Mouse (Mus musculus) embryonic fibroblast, embryonic 13.5 days (primary cell): ENCODE data around the gene Ubald2.

Experiments used
- CTCF ChIP-seq: IDR thresholded peaks from 2 replicates; pipeline ENCODE4 v1.5.1; 2011; ENCODE audit warnings: mild to moderate bottlenecking, control low read depth, low read length, moderate library complexity, borderline replicate concordance; ENCODE audit not compliant: insufficient read depth
- POLR2A ChIP-seq: IDR thresholded peaks from 2 replicates; pipeline ENCODE4 v1.6.1; 2011; ENCODE audit warnings: low read depth, mild to moderate bottlenecking, control low read depth, low read length, moderate library complexity

DNA sequence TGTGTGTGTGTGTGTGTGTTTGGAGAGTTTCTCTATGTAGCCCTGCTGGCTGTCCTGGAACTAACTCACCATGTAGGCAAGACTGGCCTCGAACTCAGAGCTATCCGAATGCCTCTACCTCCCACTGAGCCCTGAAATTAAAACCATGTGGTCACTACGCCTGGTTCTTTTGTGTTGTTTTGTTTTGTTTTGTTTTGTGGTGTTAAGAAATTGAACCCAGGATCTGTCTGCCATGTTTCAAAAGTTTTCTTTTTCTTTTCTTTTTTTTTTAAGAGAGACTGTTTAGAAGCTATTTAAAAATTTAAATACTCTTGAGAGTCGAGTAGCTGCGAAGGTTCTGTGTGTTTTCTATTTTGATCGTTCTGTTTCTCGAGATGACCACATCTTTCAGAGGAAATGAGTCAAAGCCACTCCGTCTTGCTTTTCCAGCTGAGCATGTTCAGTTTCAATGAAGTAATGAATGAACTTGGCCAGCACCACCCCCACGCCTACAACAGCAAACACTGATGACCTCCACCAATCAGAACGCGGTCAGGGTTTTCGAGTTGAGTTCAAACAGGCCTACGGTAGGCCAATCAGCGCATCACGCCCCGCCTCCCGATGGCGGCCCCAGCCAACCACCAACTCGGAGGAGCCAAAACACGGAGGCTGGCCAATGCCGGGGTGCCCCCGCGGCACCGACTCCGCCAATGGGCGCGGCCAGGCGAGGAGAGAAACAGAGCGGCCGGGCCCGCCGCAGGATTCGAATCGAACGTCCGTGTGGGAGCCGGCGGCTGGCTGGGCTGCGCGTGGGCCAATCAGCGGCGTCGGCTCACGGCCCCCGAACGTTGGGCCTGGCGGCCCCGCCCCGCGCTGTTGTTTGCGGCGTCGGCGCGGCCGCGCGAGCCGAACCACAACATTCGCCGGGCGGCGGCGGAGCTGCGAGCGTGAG lies at the start of gene Ubald2:
- no peak for TF ChIP-seq POLR2A
- TF ChIP-seq CTCF = no peak
